Mouse (Mus musculus) olfactory bulb, adult 2 months (tissue): ENCODE measurements around the gene Hadha.

ENCODE experiments used
- CTCF ChIP-seq: fragments of 200-500 bp; IDR thresholded peaks from 2 replicates; pipeline ENCODE4 v1.5.1; 2012; ENCODE audit warnings: low read depth, mild to moderate bottlenecking, low read length, moderate library complexity; ENCODE audit not compliant: insufficient read depth
- POLR2A ChIP-seq: fragments of 200-500 bp; IDR thresholded peaks from 2 replicates; pipeline ENCODE4 v1.6.1; 2012; ENCODE audit warnings: mild to moderate bottlenecking, low read depth, low read length, moderate library complexity; ENCODE audit not compliant: insufficient read depth

GRCm38 (mm10) chr5:30155395-30155792 is 432 bp upstream of the Hadha start:
- TF ChIP-seq CTCF (no peak), POLR2A (no peak)
